Mouse (Mus musculus) hindbrain, embryonic 10.5 days (tissue): ENCODE measurements around the gene Lrrc9. TPM values are rescaled to one million over a fixed set of nuclear protein-coding genes. Genes with fewer than 3 reads are reported as not detected.

Experiments
- DNase-seq: peaks from one replicate; pipeline ENCODE4 v3.0.0-alpha.2; 2017; ENCODE audit warnings: low spot score
- H3K27ac ChIP-seq: fragments of 300-500 bp; sonication (generic); 2 replicates; pipeline ENCODE4 v1.5.1; 2016; ENCODE audit warnings: mild to moderate bottlenecking, moderate library complexity
- H3K27me3 ChIP-seq: fragments of 300-500 bp; sonication (generic); 2 replicates; pipeline ENCODE4 v1.6.1; 2016; ENCODE audit warnings: mild to moderate bottlenecking; ENCODE audit not compliant: poor library complexity, insufficient read depth, severe bottlenecking
- H3K36me3 ChIP-seq: fragments of 300-500 bp; sonication (generic); 2 replicates; pipeline ENCODE4 v1.6.1; 2016; ENCODE audit warnings: mild to moderate bottlenecking, moderate library complexity
- H3K4me1 ChIP-seq: fragments of 300-500 bp; sonication (generic); replicated peaks from 2 replicates; pipeline ENCODE4 v1.6.1; 2016; ENCODE audit warnings: mild to moderate bottlenecking
- H3K4me3 ChIP-seq: fragments of 300-500 bp; sonication (generic); 2 replicates; pipeline ENCODE4 v1.5.1; 2016; ENCODE audit warnings: mild to moderate bottlenecking, moderate library complexity
- H3K9me3 ChIP-seq: fragments of 300-500 bp; sonication (generic); 2 replicates; pipeline ENCODE4 v1.6.1; 2016; ENCODE audit warnings: mild to moderate bottlenecking, moderate library complexity
- WGBS: fragments of 180-500 bp; shearing (Covaris S2); methylation state at CpG from one replicate; pipeline ENCODE4 v1.1.7; 2016; 5-methylcytosine and 5-hydroxymethylcytosine counted together
- polyA plus RNA-seq: library from polyadenylated mRNA; unstranded; fragments of >200 nt; fragmentation: Nextera tagmentation; extraction: Ambion mirVana; gene quantifications from 2 replicates; pipeline ENCODE4 v1.2.1, GENCODE M21; 2016

The Lrrc9 gene
- polyA plus RNA-seq, 1 experiment from 2014 or later = 2.1 TPM

DNA sequence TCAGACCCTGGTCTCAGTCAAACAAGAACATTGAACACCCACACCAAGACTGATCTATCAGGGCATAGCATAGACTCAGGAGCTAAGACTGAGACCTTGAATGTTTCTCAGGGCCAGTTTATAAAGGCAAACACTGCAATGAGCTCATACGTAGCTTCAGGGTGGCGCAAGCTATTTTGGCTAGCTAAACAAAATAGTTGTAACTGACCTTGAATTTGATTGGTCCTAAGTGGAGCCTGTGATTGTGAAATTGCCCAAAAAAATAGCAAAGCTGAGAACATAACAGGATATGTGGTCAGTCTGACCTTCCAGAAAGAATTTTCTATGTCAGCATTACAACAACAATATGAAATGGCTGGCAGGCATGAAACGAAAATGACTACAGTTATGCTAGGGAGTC lies 48.3 kb downstream of the Lrrc9 start:
- H3K36me3 ChIP-seq = no peaks in the 10 kb centered on the region
- H3K4me3 ChIP-seq = no peak overlapping the region
- no peaks in the 10 kb centered on the region for H3K4me1 ChIP-seq
- no peaks in the 10 kb centered on the region for H3K9me3 ChIP-seq
- no peak for DNase-seq
- 92% methylated on average over 3 of the region's 3 CpGs for WGBS
- H3K27me3 ChIP-seq = no peaks in the 10 kb centered on the region
- H3K27ac ChIP-seq = no peak overlapping the region

DNA sequence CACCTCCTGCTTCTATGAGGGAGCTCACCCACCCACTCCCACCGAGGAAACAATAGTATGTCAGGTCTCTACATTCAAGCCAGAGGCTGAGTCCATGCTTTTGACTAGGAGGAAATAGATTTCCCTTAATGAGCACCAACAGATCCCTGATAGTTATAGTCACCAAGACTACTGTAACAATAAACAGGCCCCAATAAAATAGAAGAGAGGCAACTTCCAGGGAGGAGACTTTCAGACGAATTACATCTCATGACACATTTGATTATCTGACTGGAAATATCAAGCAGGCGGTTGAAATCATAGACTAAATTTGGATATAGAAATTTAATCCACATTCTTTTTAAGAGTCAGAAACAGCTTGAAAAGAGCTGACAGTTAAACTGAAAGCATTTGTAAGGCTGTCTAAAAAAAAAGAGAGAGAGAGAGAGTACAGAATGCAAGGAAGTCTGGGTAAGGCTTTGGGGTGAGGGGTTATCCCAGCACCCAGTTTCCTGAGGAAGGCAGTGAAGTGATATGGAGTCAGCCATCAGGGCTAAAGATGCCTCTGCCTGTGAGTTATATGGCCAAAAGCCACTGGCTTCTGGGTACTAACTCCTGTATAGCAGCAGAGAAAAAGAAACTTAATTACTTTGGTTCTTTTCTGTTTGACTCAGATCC lies 49.5 kb downstream of the Lrrc9 start:
- H3K27ac ChIP-seq = no peak overlapping the region
- H3K36me3 ChIP-seq = no peaks in the 10 kb centered on the region
- 83% methylated on average over 3 of the region's 3 CpGs for WGBS
- H3K27me3 ChIP-seq = no peaks in the 10 kb centered on the region
- no peaks in the 10 kb centered on the region for H3K4me1 ChIP-seq
- H3K4me3 ChIP-seq = no peak overlapping the region
- no peak for DNase-seq
- no peaks in the 10 kb centered on the region for H3K9me3 ChIP-seq

DNA sequence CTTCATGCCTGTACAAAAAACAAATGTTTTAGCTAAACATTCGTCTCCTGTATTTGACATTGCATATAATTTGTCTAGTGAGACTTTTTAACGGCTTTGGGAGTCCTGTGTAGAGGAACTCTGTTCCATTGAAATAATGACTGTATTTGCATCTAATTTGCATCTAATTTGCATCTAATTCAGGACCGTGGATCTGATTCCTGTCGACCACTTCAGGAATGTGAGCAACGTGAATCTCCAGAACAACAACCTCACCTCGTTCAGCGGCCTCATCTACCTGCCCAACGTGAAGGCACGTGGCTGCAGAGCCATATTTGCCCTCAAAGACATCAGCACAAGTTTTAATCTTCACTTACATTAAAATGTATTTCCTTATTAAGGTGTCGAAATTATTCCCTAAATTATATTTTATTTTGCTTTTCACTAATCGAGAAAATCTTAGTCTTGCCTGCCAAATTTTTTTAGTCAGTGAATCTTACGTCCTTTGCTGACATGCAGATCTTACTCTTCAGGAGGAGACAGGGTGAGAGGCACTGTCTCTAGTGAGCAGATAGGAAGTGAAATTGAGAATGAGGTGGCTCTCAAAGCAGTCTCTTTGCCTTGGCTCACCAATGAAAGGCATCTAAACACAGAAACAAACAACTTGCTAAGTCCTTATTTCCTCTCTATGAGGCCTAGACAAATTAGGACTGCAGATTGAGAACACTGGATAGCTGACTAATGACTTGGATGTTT lies 55.4 kb downstream of the Lrrc9 start:
- no peak for DNase-seq
- Histone ChIP-seq H3K4me3 (no peak overlapping the region), H3K27ac (no peak overlapping the region), H3K4me1 (no peaks in the 10 kb centered on the region), H3K9me3 (no peaks in the 10 kb centered on the region), H3K27me3 (no peaks in the 10 kb centered on the region), H3K36me3 (no peaks in the 10 kb centered on the region)
- 70% methylated on average over 12 of the region's 12 CpGs for WGBS

DNA sequence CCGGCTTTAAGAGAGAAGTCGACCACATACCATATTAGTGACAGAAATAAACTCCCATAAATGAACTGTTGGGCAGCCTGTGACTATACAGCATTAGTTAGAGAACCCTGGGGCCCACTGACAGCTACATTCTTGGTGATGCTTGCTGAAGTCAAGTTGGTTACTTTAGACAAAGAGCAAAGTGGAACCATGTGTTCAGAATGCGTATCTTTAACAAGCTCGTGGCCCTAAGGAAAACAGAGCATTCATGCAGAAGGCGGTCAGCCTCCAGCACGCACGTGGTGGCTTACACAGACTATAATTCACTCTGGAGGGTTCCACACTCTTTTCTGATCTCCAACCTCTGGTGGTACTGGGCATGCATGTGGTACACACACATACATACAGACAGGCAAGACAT lies 67.9 kb downstream of the Lrrc9 start:
- H3K27me3 ChIP-seq = no peaks in the 10 kb centered on the region
- H3K9me3 ChIP-seq = no peaks in the 10 kb centered on the region
- H3K36me3 ChIP-seq = no peaks in the 10 kb centered on the region
- H3K27ac ChIP-seq = no peak overlapping the region
- 70% methylated on average over 7 of the region's 7 CpGs for WGBS
- 0 out of 2 replicates have a peak, but pooled peaks cover 4% of the 10 kb centered on the region for H3K4me1 ChIP-seq
- DNase-seq = no peak
- no peak overlapping the region for H3K4me3 ChIP-seq

DNA sequence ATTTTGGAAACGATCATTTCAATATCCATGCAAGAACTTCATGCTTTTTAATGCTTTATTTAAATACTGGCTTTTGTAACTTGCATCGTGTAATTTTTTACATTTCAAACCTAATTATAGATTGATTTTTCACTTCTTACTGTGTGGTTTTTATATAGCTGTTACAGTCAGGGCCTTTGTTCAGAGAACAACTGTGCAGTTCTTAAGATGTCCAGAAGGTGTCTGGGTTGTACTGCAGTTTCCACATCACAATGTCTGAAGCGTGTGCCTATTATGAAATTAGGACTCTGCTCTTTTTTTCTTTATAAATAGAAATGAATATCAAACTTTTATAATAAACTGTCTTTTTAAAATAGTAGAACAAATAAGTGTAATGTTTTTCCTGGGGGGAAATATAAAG lies 73.8 kb downstream of the Lrrc9 start:
- no peaks in the 10 kb centered on the region for H3K36me3 ChIP-seq
- H3K4me1 ChIP-seq = peaks cover 13% of the 10 kb centered on the region; the same call in 1 of the 2 replicates
- WGBS = 76% methylated on average over 3 of the region's 3 CpGs
- no peak for DNase-seq
- no peaks in the 10 kb centered on the region for H3K9me3 ChIP-seq
- peaks cover 7% of the 10 kb centered on the region for H3K27me3 ChIP-seq
- H3K4me3 ChIP-seq = no peak overlapping the region
- no peak overlapping the region for H3K27ac ChIP-seq

DNA sequence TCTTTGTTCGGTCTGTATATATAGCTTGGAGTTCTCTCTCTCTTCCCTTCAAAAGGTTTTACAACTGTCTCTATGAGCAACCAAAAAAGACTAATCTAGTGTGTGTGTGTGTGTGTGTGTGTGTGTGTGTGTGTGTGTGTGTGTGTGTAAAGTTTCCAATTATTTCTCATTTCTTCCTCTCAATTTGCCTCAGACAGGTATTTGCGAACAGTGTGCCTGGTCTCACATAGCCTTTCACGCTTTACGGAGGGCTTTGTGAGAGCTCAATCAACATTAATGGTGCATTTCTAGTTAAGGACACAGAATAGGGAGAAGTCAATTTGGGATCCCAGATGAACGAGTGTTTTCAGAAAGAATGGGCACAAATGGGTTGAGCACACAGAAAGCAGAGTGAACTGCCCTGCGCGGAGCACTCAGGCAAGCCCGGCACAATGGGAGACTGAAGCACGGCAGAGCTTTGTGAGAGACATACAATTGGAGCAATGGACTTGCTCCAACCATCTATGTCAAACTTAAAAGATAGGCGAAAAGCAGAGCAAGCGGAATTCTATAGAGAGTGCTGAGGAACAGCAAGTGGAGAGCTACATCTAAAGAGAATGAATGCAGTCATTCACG lies 76.6 kb downstream of the Lrrc9 start:
- peaks cover 13% of the 10 kb centered on the region; the same call in 1 of the 2 replicates for H3K4me1 ChIP-seq
- DNase-seq = peak; percentile 28
- H3K4me3 ChIP-seq = peak overlapping the region; percentile 2; the same call in 1 of the 2 replicates
- H3K36me3 ChIP-seq = no peaks in the 10 kb centered on the region
- H3K27ac ChIP-seq = no peak overlapping the region
- 43% methylated on average over 12 of the region's 12 CpGs for WGBS
- no peaks in the 10 kb centered on the region for H3K9me3 ChIP-seq
- H3K27me3 ChIP-seq = peaks cover 7% of the 10 kb centered on the region

DNA sequence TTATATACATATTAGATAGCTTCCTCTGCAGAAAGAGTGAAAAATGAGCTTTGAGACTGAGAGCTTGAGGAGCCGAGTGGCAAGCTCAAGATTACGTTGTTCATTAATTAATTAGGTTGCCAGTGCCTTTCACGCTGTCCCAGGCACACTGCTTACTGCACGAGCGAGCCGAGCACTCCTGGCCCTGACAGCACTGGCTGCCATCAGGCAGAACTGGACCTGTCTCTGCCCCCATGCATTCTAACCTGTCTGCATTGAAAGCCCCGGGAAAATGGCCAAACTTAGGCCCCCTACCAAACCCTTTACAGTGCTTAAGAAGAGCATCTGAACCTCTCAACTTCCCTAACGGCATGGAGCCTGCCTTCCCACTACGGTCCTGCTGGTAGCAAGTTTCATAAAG lies 77.7 kb downstream of the Lrrc9 start:
- DNase-seq = no peak
- peaks cover 7% of the 10 kb centered on the region for H3K27me3 ChIP-seq
- no peaks in the 10 kb centered on the region for H3K9me3 ChIP-seq
- 61% methylated on average over 9 of the region's 9 CpGs for WGBS
- H3K4me1 ChIP-seq = peaks cover 13% of the 10 kb centered on the region; the same call in 1 of the 2 replicates
- H3K4me3 ChIP-seq = no peak overlapping the region
- H3K27ac ChIP-seq = no peak overlapping the region
- H3K36me3 ChIP-seq = no peaks in the 10 kb centered on the region

DNA sequence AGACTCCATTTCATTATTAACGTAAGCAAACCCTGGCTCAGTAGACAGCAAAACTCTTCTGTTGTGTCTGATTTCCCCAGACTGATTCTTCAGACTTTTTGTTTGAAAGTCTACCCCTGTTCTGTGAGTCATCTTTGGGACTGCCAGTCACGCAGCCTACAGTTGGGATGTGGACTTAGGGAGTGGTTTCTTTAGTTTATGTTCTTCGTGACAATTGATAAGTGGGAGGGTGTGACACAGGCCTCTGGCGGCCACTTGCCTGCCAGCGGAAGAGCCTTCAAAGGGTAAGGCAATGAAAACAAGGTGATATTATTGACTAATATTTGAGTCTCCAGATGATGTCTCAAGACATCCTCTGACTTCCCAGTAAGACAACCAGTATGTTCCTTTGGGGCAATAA lies 78.2 kb downstream of the Lrrc9 start:
- no peaks in the 10 kb centered on the region for H3K9me3 ChIP-seq
- H3K27ac ChIP-seq = no peak overlapping the region
- H3K4me1 ChIP-seq = peaks cover 13% of the 10 kb centered on the region; the same call in 1 of the 2 replicates
- H3K27me3 ChIP-seq = peaks cover 7% of the 10 kb centered on the region
- no peaks in the 10 kb centered on the region for H3K36me3 ChIP-seq
- no peak for DNase-seq
- WGBS = 86% methylated on average over 5 of the region's 5 CpGs
- H3K4me3 ChIP-seq = no peak overlapping the region

DNA sequence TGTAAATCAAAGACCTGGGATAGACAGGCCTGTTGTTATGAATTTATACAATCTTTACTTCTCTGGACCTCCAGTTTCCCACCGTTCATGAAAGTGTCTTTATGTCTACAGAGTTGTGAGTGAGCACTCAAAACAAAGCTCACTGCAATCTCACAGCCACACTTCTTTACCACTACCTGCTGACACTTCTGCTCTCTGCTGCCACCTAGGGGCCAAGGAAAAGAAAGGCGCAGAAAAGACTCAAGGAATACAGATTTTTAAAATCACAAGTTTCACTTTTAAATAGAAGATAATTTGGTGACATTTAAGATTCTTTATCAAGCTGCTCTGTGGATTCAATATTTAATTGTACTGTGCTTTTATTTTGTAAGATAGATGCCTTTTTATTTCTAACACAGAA lies 79.0 kb downstream of the Lrrc9 start:
- Histone ChIP-seq H3K9me3 (no peaks in the 10 kb centered on the region), H3K27ac (no peak overlapping the region), H3K4me1 (peaks cover 13% of the 10 kb centered on the region; the same call in 1 of the 2 replicates), H3K4me3 (no peak overlapping the region), H3K27me3 (peaks cover 7% of the 10 kb centered on the region), H3K36me3 (no peaks in the 10 kb centered on the region)
- peak; percentile 59 for DNase-seq
- WGBS = 6% methylated on average over 2 of the region's 2 CpGs

DNA sequence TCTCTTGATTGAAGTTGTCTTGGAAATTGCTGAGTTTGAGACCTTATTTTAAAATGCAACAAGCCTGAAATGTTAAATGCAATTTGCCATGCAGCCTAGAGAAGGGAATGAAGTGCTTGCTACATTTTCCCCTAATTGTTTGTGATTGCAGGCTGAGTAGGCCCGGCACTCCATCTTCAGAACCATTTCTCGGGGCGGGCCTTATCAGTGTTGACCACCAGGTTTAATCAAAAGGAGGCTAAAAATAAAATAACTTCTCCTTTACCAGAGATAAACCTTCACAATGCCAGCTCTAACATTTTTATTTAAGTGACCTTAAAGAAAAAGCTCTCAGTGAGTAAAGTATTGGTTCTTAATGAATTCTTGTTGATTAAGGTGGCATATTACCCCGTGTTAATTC lies 83.9 kb downstream of the Lrrc9 start:
- 82% methylated on average over 4 of the region's 4 CpGs for WGBS
- Histone ChIP-seq H3K36me3 (no peaks in the 10 kb centered on the region), H3K27me3 (no peaks in the 10 kb centered on the region), H3K27ac (no peak overlapping the region), H3K4me1 (no peaks in the 10 kb centered on the region), H3K4me3 (no peak overlapping the region), H3K9me3 (no peaks in the 10 kb centered on the region)
- DNase-seq = no peak

DNA sequence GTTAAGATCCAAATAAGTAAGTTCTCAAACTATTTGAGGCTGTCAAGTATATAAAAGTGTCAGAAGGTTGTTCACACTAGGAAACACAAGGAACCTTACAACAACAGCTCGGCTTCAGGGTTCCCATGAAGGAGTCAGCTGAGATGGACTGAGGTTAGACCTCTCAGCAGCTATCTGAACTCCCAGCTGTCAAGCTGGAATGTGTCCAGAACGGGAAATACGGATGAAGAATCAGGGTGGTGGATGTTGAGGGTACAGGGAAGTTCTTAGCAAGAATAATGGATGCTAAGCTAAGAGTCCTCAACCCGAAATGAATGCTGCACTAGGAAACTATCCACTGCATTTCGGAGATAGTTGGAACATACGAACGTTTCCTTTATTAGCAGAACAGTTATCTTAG lies 90.6 kb downstream of the Lrrc9 start:
- no peak overlapping the region for H3K4me3 ChIP-seq
- H3K9me3 ChIP-seq = no peaks in the 10 kb centered on the region
- no peaks in the 10 kb centered on the region for H3K27me3 ChIP-seq
- WGBS = 87% methylated on average over 7 of the region's 7 CpGs
- H3K36me3 ChIP-seq = no peaks in the 10 kb centered on the region
- no peak overlapping the region for H3K27ac ChIP-seq
- no peak for DNase-seq
- H3K4me1 ChIP-seq = peaks cover 15% of the 10 kb centered on the region; the same call in 1 of the 2 replicates

DNA sequence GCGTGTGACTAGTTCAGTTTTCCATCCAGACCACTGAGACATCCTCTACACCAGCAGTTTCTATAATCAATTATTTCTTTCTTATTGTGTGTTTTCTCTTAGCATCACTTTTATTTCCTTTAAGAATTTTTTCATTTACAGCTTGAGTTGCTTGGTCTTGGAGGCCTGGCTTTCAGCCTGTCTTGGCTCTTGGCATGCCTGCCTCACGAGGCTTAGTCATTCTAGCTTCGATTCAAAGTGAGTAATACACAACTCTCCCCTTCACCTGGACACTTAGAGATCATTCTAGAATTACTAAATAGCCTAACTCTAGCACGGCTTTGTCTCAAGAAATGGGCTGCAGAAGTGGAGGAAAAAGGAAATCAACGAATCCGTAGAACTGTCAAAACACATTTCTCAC lies 92.3 kb downstream of the Lrrc9 start:
- 93% methylated on average over 6 of the region's 6 CpGs for WGBS
- no peak overlapping the region for H3K27ac ChIP-seq

DNA sequence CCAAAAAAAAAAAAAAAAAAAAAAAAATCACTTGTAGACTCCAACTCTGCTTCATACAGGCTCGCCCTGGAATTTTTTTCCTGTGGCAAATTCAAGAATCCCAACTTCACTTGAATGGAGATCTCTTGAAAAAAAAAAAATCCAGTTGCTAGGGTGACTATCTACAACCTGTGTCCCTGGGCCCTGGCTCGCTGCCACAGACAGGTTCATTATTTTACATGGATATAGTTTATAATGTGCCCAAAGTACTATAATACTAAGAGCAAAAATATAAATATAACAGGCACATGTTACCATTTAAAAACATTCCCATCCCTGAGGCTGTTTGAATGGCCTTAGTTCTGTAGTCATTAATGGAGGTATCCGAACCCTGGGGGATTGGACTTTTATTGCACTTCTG lies 93.9 kb downstream of the Lrrc9 start:
- H3K9me3 ChIP-seq = no peaks in the 10 kb centered on the region
- no peaks in the 10 kb centered on the region for H3K27me3 ChIP-seq
- peak overlapping the region; percentile 74 for H3K4me3 ChIP-seq
- H3K4me1 ChIP-seq = peaks cover 18% of the 10 kb centered on the region; the same call in 1 of the 2 replicates
- WGBS = 48% methylated on average over 3 of the region's 3 CpGs
- no peak for DNase-seq
- H3K36me3 ChIP-seq = peaks cover 4% of the 10 kb centered on the region; the same call in 1 of the 2 replicates
- peak overlapping the region; percentile 88 for H3K27ac ChIP-seq

More for the DNA sequence above, 92.3 kb downstream of the Lrrc9 start:
- Histone ChIP-seq H3K4me3 (no peak overlapping the region), H3K36me3 (no peaks in the 10 kb centered on the region), H3K27me3 (no peaks in the 10 kb centered on the region), H3K9me3 (no peaks in the 10 kb centered on the region), H3K4me1 (peaks cover 18% of the 10 kb centered on the region; the same call in 1 of the 2 replicates)
- DNase-seq = no peak
